Comparison of ENCODE assay signal across 8 mouse cellular contexts in genomic region chr10:117130037-117130436, GRCm38 (mm10). TPM values are rescaled to one million over a fixed set of nuclear protein-coding genes. Genes with fewer than 3 reads are reported as not detected.
DNase-seq lines count a peak whose midpoint lies in the region; ATAC-seq and TF ChIP-seq lines count a peak whose summit lies in the region.
"Had no signal": no experiment of that assay in that cellular context is flagged by ENCODE, and none has a peak within 500 bp of the region (broad histone marks: within the 10 kb centered on the region; RNA-seq: fewer than 3 reads in every experiment).

No protein-coding gene starts in this region.

- H3K36me3 ChIP-seq in kidney, adult 2 months (ENCODE audit: control insufficient read depth, insufficient read depth, low read length): no peaks in the 10 kb centered on the region
- no peaks in the 10 kb centered on the region; the same call in 1 of the 2 replicates for H3K36me3 ChIP-seq in kidney, embryonic 14.5 days (ENCODE audit: control insufficient read depth, insufficient read depth, low read length)
- H3K36me3 ChIP-seq in forebrain, embryonic 12.5 days (replicated peaks): peaks cover 12% of the 10 kb centered on the region

- 28% methylated on average over 6 of the region's 6 CpGs for WGBS in kidney, adult 2 months
- 88% methylated on average over 6 of the region's 6 CpGs for WGBS in kidney, embryonic 14.5 days
- WGBS in forebrain, embryonic 12.5 days: 97% methylated on average over 6 of the region's 6 CpGs

- no peak for ATAC-seq in kidney, embryonic 14.5 days (ENCODE audit: low FRiP score, low TSS enrichment)
- ATAC-seq in forebrain, embryonic 12.5 days (ENCODE audit: low FRiP score): no peak

- no peak for TF ChIP-seq CTCF in kidney, adult 2 months (conservative IDR thresholded peaks at IDR 0.05; ENCODE audit: insufficient read depth, insufficient read length, low read depth, low read length)

- no peak overlapping the region for H3K4me2 ChIP-seq in kidney, embryonic 14.5 days (replicated peaks; ENCODE audit: low read depth, low read length)
- no peak overlapping the region for H3K4me2 ChIP-seq in forebrain, embryonic 12.5 days
- H3K4me2 ChIP-seq: lung, embryonic 14.5 days had no signal

- peaks cover 25% of the 10 kb centered on the region for H3K4me1 ChIP-seq in kidney, adult 2 months (ENCODE audit: control insufficient read depth, insufficient read depth, low read length)
- 0 out of 2 replicates have a peak, but pooled peaks cover 4% of the 10 kb centered on the region for H3K4me1 ChIP-seq in kidney, embryonic 14.5 days (ENCODE audit: control insufficient read depth, insufficient read depth, low read length)
- no peaks in the 10 kb centered on the region for H3K4me1 ChIP-seq in forebrain, embryonic 12.5 days

- no peak overlapping the region for H3K4me3 ChIP-seq in kidney, adult 2 months (ENCODE audit: insufficient read depth, low read depth, low read length)
- no peak overlapping the region for H3K4me3 ChIP-seq in kidney, embryonic 14.5 days (ENCODE audit: low read length)
- no peak overlapping the region for H3K4me3 ChIP-seq in forebrain, embryonic 12.5 days (replicated peaks)

- H3K27ac ChIP-seq in kidney, adult 2 months (ENCODE audit: insufficient read depth, low read depth, low read length): no peak overlapping the region; the same call in 1 of the 2 replicates
- no peak overlapping the region for H3K27ac ChIP-seq in kidney, embryonic 14.5 days (ENCODE audit: low read depth, low read length)
- H3K27ac ChIP-seq in forebrain, embryonic 12.5 days: no peak overlapping the region

- DNase-seq in kidney, adult 2 months: peak; percentile 78
- DNase-seq in adrenal gland, postnatal 36 days: peak; percentile 77 to 80
- peak; percentile 46 to 57 for DNase-seq in heart, postnatal 14 days
- peak; percentile 40 for DNase-seq in lung, postnatal 14 days
- DNase-seq in left cerebral cortex, postnatal 25 days (ENCODE audit: low spot score in 2 of 2): no peak
- DNase-seq: lung, embryonic 14.5 days had no signal

- no peaks in the 10 kb centered on the region for H3K9me3 ChIP-seq in kidney, embryonic 14.5 days (ENCODE audit: control insufficient read depth, low read length)
- H3K9me3 ChIP-seq in forebrain, embryonic 12.5 days: no peaks in the 10 kb centered on the region

- TF ChIP-seq POLR2A in kidney, adult 2 months (IDR thresholded peaks at IDR 0.05; ENCODE audit: low read depth, low read length): no peak

- H3K9ac ChIP-seq in kidney, embryonic 14.5 days (ENCODE audit: low read depth, low read length): no peak overlapping the region
- H3K9ac ChIP-seq in forebrain, embryonic 12.5 days: no peak overlapping the region
- H3K9ac ChIP-seq: lung, embryonic 14.5 days had no signal

- intact Hi-C loops in heart, postnatal 14 days (cut with DNase I): no loop called here
- intact Hi-C loops in left cerebral cortex, postnatal 25 days (cut with DNase I): no loop called here

- no peaks in the 10 kb centered on the region for H3K27me3 ChIP-seq in kidney, adult 2 months (replicated peaks; ENCODE audit: control insufficient read depth, insufficient read depth, low read length)
- H3K27me3 ChIP-seq in kidney, embryonic 14.5 days (ENCODE audit: control insufficient read depth, insufficient read depth, low read length): no peaks in the 10 kb centered on the region
- H3K27me3 ChIP-seq in forebrain, embryonic 12.5 days: no peaks in the 10 kb centered on the region

RNA-seq across cellular contexts. Expression of gene Frs2, which starts 18.3 kb away (rescaled TPM):
- polyA plus RNA-seq in kidney, adult 2 months (2012; rRNA removed): 13.0 and 13.2 TPM in 2 replicates
- polyA plus RNA-seq in kidney, embryonic 14.5 days (2014; fragmentation: Nextera tagmentation; extraction: Ambion mirVana): 25.4 and 28.0 TPM in 2 replicates
- 10 to 100 TPM; 26.5 to 28.4 TPM for total RNA-seq in adrenal gland, postnatal 36 days (2021)
- total RNA-seq in heart, postnatal 14 days (2021): 10 to 100 TPM; 17.9 to 19.5 TPM
- total RNA-seq in left cerebral cortex, postnatal 25 days (2021): 10 to 100 TPM; 31.5 to 36.5 TPM
- polyA plus RNA-seq in forebrain, embryonic 12.5 days (2016; fragmentation: Nextera tagmentation; extraction: Ambion mirVana): 23.6 and 25.6 TPM in 2 replicates

Comparison
In these comparisons a context has a peak if more than half of its experiments do, and no peak if none do; other contexts are left out.
1. DNase-seq: peak in kidney, adult 2 months (single experiment), adrenal gland, postnatal 36 days (2 of 2), heart, postnatal 14 days (2 of 2) and lung, postnatal 14 days (single experiment); none in left cerebral cortex, postnatal 25 days (0 of 2).